Mouse (Mus musculus) bone marrow, adult 2 months (tissue): ENCODE measurements at regions not wholly inside any gene's neighbourhood (a gene's known extent, or its start where the extent isn't known, plus 50 kb on each side); places are given as distances from the start of the nearest gene placed in this dataset.
"Not testable (repeated sequence)": the region's sequence is repeated elsewhere in the genome, so short reads cannot be mapped to it uniquely, and the experiment has no call there.

Source experiments
- H3K27ac ChIP-seq: fragments of 200-500 bp; 2 replicates; pipeline ENCODE4 v1.5.1; 2012; ENCODE audit warnings: low read depth, mild to moderate bottlenecking, control low read depth, inconsistent platforms, low read length; ENCODE audit not compliant: control insufficient read depth, poor library complexity, insufficient read depth
- H3K4me1 ChIP-seq: fragments of 200-500 bp; 2 replicates; pipeline ENCODE4 v1.6.1; 2011; ENCODE audit warnings: low read length; ENCODE audit not compliant: control insufficient read depth, insufficient read depth
- H3K4me3 ChIP-seq: fragments of 200-500 bp; replicated peaks from 2 replicates; pipeline ENCODE3; 2011; ENCODE audit warnings: mild to moderate bottlenecking, low read depth, low read length, control low read depth; ENCODE audit not compliant: control insufficient read depth
- CTCF ChIP-seq: fragments of 200-500 bp; IDR thresholded peaks from 2 replicates; pipeline ENCODE4 v1.5.1; 2011; ENCODE audit warnings: low read length, control low read depth; ENCODE audit not compliant: control insufficient read depth, insufficient read depth
- POLR2A ChIP-seq: fragments of 200-500 bp; IDR thresholded peaks from 2 replicates; pipeline ENCODE4 v1.6.1; 2011; ENCODE audit warnings: low read depth, mild to moderate bottlenecking, control low read depth, low read length, borderline replicate concordance; ENCODE audit not compliant: control insufficient read depth
- WGBS: fragments of 180-500 bp; shearing (Covaris S2); methylation state at CpG from one replicate; pipeline ENCODE4 v1.1.7; 2018; 5-methylcytosine and 5-hydroxymethylcytosine counted together

DNA sequence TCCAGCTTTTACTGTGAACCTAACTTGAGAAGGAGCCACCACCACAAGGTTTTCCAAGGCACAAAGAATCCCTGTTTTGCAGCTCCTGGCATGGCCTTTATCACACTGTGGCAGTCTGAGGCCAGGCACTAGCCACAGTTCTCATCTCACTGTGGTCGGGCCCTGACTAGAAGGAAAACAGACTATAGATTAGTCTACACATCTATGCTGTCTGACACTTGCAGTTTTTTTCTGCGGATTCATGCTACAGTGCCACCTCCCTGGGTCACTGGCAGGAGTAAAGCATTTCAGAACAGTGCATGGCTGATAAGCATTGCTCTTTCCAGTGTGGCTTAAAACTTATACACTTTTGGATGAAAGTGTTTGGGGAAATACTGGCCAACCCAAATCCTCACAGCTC, 114.3 kb downstream of the Olfr721-ps1 start:
- WGBS = 20% methylated on average over 2 of the region's 2 CpGs
- TF ChIP-seq CTCF (no peak), POLR2A (no peak)
- H3K27ac ChIP-seq = no peak overlapping the region
- peaks cover 2% of the 10 kb centered on the region for H3K4me1 ChIP-seq
- no peak overlapping the region for H3K4me3 ChIP-seq

- no peak for TF ChIP-seq POLR2A
- no peak for TF ChIP-seq CTCF
- H3K27ac ChIP-seq = no peak overlapping the region
- H3K4me3 ChIP-seq = no peak overlapping the region
- peaks cover 2% of the 10 kb centered on the region for H3K4me1 ChIP-seq
- WGBS = 74% methylated on average over 5 of the region's 5 CpGs
These were observed 114.8 kb downstream of the Olfr721-ps1 start for GRCm38 (mm10) chr14:14515918-14516317.

GRCm38 (mm10) chr14:14518027-14518426, 116.9 kb downstream of the Olfr721-ps1 start:
- TF ChIP-seq POLR2A (no peak), CTCF (no peak)
- WGBS = 73% methylated on average over 1 of the region's 1 CpGs

DNA sequence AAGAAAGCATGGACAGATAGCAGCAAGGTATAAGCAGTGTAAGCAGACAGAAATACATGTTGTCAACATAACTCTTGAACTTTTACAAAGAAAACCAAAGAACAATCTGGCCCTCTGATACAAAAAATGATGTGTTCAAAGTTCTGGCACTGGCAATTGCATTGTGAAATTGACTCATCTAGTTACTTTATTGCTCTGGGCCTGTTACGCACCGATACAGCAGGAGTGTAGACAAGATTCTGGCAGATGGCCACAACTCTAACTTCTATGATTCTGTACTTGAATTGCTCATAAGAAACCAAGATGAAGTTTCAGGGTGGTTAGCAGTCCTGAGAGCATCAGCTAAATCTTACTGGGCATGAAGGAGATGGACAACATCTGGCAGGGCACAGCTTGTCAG, 117.7 kb downstream of the Olfr721-ps1 start:
- H3K27ac ChIP-seq = no peak overlapping the region
- TF ChIP-seq CTCF (no peak), POLR2A (no peak)
- H3K4me3 ChIP-seq = no peak overlapping the region
- H3K4me1 ChIP-seq = peaks cover 2% of the 10 kb centered on the region
- WGBS = 67% methylated on average over 2 of the region's 2 CpGs

More at GRCm38 (mm10) chr14:14518027-14518426, 116.9 kb downstream of the Olfr721-ps1 start:
- Histone ChIP-seq H3K27ac (no peak overlapping the region), H3K4me1 (peaks cover 2% of the 10 kb centered on the region), H3K4me3 (no peak overlapping the region)

DNA sequence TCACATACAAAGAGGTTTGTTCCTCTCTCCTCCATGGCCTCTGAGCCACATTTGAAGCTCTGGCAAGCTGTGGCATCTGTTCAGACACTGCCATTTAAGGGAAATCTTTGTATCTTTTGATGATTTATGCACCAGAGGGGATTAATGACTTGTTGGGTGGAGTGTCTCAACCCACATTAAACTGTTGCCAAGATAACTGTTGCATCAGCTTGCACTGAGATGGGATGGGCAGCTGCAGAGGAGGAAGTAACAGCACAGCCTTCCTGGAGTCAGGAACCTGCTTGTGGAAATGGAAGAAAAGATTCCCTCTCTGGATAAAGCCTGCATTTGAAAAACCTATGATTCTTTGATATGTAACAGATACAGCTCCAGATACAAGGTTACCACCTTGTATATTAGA, 119.1 kb downstream of the Olfr721-ps1 start:
- no peak for TF ChIP-seq CTCF
- no peak for TF ChIP-seq POLR2A
- Histone ChIP-seq H3K4me1 (no peaks in the 10 kb centered on the region), H3K27ac (no peak overlapping the region)

GRCm38 (mm10) chr14:14521331-14521730, 120.2 kb downstream of the Olfr721-ps1 start:
- H3K27ac ChIP-seq, H3K4me3 ChIP-seq, H3K4me1 ChIP-seq: not testable (repeated sequence)
- WGBS = 75% methylated on average over 6 of the region's 6 CpGs

More for the DNA sequence above, 119.1 kb downstream of the Olfr721-ps1 start:
- H3K4me3 ChIP-seq = no peak overlapping the region

- Histone ChIP-seq H3K27ac (no peak overlapping the region), H3K4me3 (no peak overlapping the region), H3K4me1 (no peaks in the 10 kb centered on the region; the same call in 1 of the 2 replicates)
- WGBS = 32% methylated on average over 4 of the region's 4 CpGs
- no peak for TF ChIP-seq CTCF
- no peak for TF ChIP-seq POLR2A
These were observed 124.1 kb downstream of the Olfr721-ps1 start for GRCm38 (mm10) chr14:14525225-14525624.

- no peak overlapping the region for H3K27ac ChIP-seq
- no peak overlapping the region for H3K4me3 ChIP-seq
- WGBS = 84% methylated on average over 1 of the region's 1 CpGs
- no peaks in the 10 kb centered on the region; the same call in 1 of the 2 replicates for H3K4me1 ChIP-seq
- TF ChIP-seq POLR2A (no peak), CTCF (no peak)
These were observed 127.3 kb downstream of the Olfr721-ps1 start for GRCm38 (mm10) chr14:14528437-14528836.

- Histone ChIP-seq H3K4me3 (no peak overlapping the region), H3K4me1 (no peaks in the 10 kb centered on the region), H3K27ac (no peak overlapping the region)
- TF ChIP-seq POLR2A = no peak
- TF ChIP-seq CTCF = peak; percentile 18; the same call in 1 of the 2 replicates
These were observed 140.1 kb downstream of the Olfr721-ps1 start for GRCm38 (mm10) chr14:14541206-14541605.
